Mouse (Mus musculus): ENCODE data around the gene Wdr90. TPM values are rescaled to one million over a fixed set of nuclear protein-coding genes. Genes with fewer than 3 reads are reported as not detected.
A peak's percentile ranks its signal among the peaks of the same experiment; 100 is the strongest.

The Wdr90 gene
- polyA plus RNA-seq, 1 experiment from 2014 or later, result 46.3 TPM

DNA sequence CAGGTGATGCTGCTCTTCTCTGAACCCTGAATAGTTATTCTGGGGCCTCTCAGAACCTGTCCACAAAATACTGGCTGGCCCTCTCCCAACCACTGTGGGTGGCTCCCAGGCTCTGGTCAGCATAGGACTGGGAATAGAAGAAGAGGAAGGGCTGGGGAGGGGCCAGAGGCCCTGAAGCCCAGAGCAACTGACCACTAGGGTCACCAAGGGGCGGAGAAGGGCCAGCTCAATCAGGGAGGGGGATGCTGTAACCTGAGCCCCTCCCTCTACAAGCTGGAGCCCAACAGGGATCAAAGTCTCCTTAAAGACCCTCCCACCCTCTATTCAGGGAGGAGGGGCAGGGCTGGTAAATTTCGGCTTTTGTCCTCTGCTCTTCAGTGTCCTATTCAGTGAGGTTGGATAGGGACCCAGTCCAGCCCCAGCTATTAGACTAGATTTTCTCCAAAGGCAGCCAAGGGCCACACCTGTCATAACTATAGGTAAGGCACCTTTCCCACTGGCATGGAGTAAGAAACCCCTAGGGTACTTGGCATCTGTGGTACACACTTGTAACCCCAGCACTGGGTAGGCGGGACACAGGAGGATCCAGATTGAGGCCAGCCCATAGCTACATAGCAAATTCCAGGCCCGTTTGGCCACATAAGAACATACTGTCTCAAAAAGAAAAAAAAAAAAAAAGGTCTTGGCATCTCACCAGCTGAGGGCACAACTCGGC is 19.1 kb upstream of the Wdr90 start, which contains the start of gene Wfikkn1:
Wfikkn1 (minus strand) TSS at position 663 of the 715 bp plus-strand sequence.
- H3K36me3 ChIP-seq (ENCODE audit: control insufficient read depth, insufficient read depth, low read length), result no peaks in the 10 kb centered on the region; the same call in 1 of the 2 replicates
- DNase-seq (ENCODE audit: low spot score), result peak; percentile 52

DNA sequence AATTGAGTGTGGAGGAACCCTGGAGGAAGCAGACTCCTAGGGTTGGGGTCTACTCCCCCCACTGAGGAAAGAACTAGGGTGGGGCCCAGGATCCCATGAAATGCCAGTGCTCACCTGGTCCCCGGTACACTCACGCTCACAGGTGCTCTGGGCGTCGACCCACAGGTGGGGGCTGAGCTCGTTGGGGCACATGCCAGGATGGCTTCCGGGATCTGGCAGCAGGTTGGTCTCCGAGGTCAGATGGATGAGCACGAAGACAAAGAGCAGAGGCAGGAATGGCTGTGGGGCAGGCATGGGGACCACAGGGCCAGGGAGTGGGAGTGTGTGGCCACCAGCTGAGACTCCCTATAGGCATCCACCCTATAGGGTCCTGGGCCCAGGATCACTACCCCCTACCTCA is 18.4 kb upstream of the Wdr90 start:
- WGBS, result 77% methylated on average over 8 of the region's 8 CpGs
- Histone ChIP-seq H3K9ac (ENCODE audit: low read length) (no peak overlapping the region; the same call in 1 of the 2 replicates), H3K27me3 (ENCODE audit: control insufficient read depth, insufficient read depth, low read length) (no peaks in the 10 kb centered on the region), H3K27ac (ENCODE audit: low read depth, low read length) (no peak overlapping the region), H3K4me3 (ENCODE audit: low read depth, low read length) (no peak overlapping the region), H3K9me3 (ENCODE audit: control insufficient read depth, low read length) (no peaks in the 10 kb centered on the region), H3K36me3 (ENCODE audit: control insufficient read depth, insufficient read depth, low read length) (no peaks in the 10 kb centered on the region; the same call in 1 of the 2 replicates), H3K4me2 (ENCODE audit: low read depth, low read length, severe bottlenecking) (no peak overlapping the region), H3K4me1 (replicated peaks; ENCODE audit: control insufficient read depth, insufficient read depth, low read length) (peaks cover 26% of the 10 kb centered on the region)
- ATAC-seq (replicated peaks; ENCODE audit: low FRiP score) (no peak), DNase-seq (ENCODE audit: low spot score) (peak; percentile 48)

More for the DNA sequence above, 19.1 kb upstream of the Wdr90 start, which contains the start of gene Wfikkn1:
- ATAC-seq (replicated peaks; ENCODE audit: low FRiP score), result no peak
- no peak within 1 kb of the TSS for H3K4me3 ChIP-seq (ENCODE audit: low read depth, low read length)
- H3K9ac ChIP-seq (ENCODE audit: low read length), result peak within 1 kb of the TSS; percentile 45
- no peak within 1 kb of the TSS for H3K4me2 ChIP-seq (ENCODE audit: low read depth, low read length, severe bottlenecking)
- no peaks in the 10 kb centered on the region for H3K27me3 ChIP-seq (ENCODE audit: control insufficient read depth, insufficient read depth, low read length)
- H3K4me1 ChIP-seq (replicated peaks; ENCODE audit: control insufficient read depth, insufficient read depth, low read length), result peaks cover 26% of the 10 kb centered on the region
- no peaks in the 10 kb centered on the region for H3K9me3 ChIP-seq (ENCODE audit: control insufficient read depth, low read length)
- peak within 1 kb of the TSS; percentile 53; the same call in 1 of the 2 replicates for H3K27ac ChIP-seq (ENCODE audit: low read depth, low read length)
- WGBS, result 23% methylated on average over 5 of the region's 5 CpGs

DNA sequence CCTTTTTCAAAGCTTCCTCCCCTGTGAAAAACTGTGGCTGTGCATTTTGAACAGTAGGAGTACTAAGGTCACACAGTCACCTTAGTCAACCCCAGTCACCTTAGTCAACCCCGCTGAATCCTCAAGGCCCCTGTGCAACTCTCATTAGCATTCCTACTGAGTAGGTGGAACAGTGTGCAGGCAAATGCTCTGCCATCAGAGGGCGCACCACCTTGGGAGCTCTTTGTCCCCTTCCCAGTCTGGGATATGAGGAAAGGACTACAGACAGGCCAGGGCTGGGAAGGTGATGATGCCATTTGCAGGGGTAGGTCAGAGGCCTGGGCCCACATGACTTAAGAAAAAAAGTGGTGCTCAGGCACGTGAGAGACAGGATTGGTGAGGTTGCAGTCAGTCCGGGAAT is 18.0 kb upstream of the Wdr90 start:
- H3K9ac ChIP-seq (ENCODE audit: low read length), result no peak overlapping the region
- no peak overlapping the region for H3K27ac ChIP-seq (ENCODE audit: low read depth, low read length)
- no peaks in the 10 kb centered on the region for H3K27me3 ChIP-seq (ENCODE audit: control insufficient read depth, insufficient read depth, low read length)
- DNase-seq (ENCODE audit: low spot score), result peak; percentile 65
- no peaks in the 10 kb centered on the region; the same call in 1 of the 2 replicates for H3K36me3 ChIP-seq (ENCODE audit: control insufficient read depth, insufficient read depth, low read length)
- peaks cover 26% of the 10 kb centered on the region for H3K4me1 ChIP-seq (replicated peaks; ENCODE audit: control insufficient read depth, insufficient read depth, low read length)
- no peak overlapping the region for H3K4me2 ChIP-seq (ENCODE audit: low read depth, low read length, severe bottlenecking)
- no peak for ATAC-seq (replicated peaks; ENCODE audit: low FRiP score)
- no peak overlapping the region for H3K4me3 ChIP-seq (ENCODE audit: low read depth, low read length)
- 46% methylated on average over 4 of the region's 4 CpGs for WGBS
- no peaks in the 10 kb centered on the region for H3K9me3 ChIP-seq (ENCODE audit: control insufficient read depth, low read length)

DNA sequence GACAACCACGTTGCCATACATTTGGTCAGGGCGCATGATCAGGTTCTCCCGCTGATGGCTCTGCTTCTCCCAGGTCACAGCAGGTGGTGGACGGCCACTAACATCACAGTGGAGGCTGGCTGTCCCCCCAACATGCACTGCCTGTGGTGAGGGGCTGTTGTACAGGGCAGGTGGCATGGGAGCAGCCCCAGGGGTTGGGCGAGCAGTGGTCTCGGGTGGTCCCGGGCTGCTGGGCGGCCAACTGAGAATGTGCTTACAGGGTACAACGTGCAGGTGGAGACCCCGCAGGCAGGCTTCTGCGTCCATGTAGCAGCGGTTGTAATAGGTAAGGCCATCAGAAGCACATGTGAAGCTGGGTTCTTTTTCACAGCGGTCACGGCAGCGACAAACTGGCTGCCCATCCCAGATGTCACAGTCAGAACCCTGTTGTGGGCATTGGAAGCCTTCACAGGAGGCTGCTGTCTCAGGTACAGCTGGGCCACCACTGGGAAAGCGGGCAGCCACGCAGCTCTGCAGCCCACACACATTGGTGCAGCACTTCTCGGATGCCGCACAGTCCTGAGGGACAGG is 17.4 kb upstream of the Wdr90 start:
- no peak overlapping the region for H3K27ac ChIP-seq (ENCODE audit: low read depth, low read length)
- no peak for ATAC-seq (replicated peaks; ENCODE audit: low FRiP score)

DNA sequence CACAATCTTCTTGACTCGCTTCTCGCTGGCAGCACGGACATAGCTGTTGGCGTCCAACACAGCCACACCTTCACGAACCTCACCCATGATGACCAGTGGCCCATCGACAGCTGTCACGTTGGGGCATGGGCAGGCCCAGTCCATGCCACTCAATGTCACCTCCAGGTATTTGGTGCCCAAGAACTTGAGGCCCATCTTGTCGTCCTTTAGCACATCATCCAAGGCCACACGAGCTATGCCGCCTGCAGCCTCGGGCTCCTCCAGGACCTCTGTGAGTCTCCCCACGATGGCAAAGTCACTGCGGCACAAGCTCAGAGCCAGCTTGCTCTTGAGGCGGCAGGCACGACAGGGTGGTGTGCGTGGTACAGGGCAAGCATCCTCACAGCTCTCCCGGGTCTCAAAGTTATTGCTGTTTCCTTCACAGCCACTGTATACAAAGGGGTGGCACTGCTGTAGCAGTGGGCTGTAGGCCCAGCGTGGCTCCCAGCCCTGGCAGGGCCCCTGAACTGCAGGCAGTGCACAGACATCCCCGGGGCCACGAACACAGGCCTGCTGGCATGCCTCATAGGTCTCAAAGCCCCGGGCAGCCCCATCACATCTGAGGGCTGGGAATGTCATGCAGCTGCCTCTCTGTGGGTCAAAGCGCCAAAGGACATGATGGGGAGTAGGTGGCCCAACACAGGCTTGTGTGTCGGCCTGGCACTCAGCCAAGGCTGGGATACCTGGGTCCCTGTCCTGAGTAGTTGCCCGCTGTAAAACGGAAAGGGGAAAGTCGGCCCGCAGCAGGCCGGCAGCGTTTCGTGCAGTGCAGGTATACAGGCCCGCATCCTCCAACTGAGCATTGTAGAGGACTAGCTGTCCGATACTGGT is 16.7 kb upstream of the Wdr90 start:
- no peak overlapping the region for H3K9ac ChIP-seq (ENCODE audit: low read length)
- peaks cover 26% of the 10 kb centered on the region for H3K4me1 ChIP-seq (replicated peaks; ENCODE audit: control insufficient read depth, insufficient read depth, low read length)
- H3K9me3 ChIP-seq (ENCODE audit: control insufficient read depth, low read length), result no peaks in the 10 kb centered on the region
- ATAC-seq (replicated peaks; ENCODE audit: low FRiP score) (no peak), DNase-seq (ENCODE audit: low spot score) (no peak)
- no peak overlapping the region for H3K4me3 ChIP-seq (ENCODE audit: low read depth, low read length)
- no peak overlapping the region for H3K27ac ChIP-seq (ENCODE audit: low read depth, low read length)
- H3K27me3 ChIP-seq (ENCODE audit: control insufficient read depth, insufficient read depth, low read length), result no peaks in the 10 kb centered on the region
- H3K4me2 ChIP-seq (ENCODE audit: low read depth, low read length, severe bottlenecking), result no peak overlapping the region
- no peaks in the 10 kb centered on the region; the same call in 1 of the 2 replicates for H3K36me3 ChIP-seq (ENCODE audit: control insufficient read depth, insufficient read depth, low read length)
- WGBS, result 93% methylated on average over 32 of the region's 32 CpGs

More for the DNA sequence above, 17.4 kb upstream of the Wdr90 start:
- Histone ChIP-seq H3K4me1 (replicated peaks; ENCODE audit: control insufficient read depth, insufficient read depth, low read length) (peaks cover 26% of the 10 kb centered on the region), H3K4me2 (ENCODE audit: low read depth, low read length, severe bottlenecking) (no peak overlapping the region), H3K9ac (ENCODE audit: low read length) (no peak overlapping the region), H3K9me3 (ENCODE audit: control insufficient read depth, low read length) (no peaks in the 10 kb centered on the region), H3K36me3 (ENCODE audit: control insufficient read depth, insufficient read depth, low read length) (no peaks in the 10 kb centered on the region; the same call in 1 of the 2 replicates), H3K27me3 (ENCODE audit: control insufficient read depth, insufficient read depth, low read length) (no peaks in the 10 kb centered on the region), H3K4me3 (ENCODE audit: low read depth, low read length) (no peak overlapping the region)
- no peak for DNase-seq (ENCODE audit: low spot score)
- WGBS, result 87% methylated on average over 19 of the region's 19 CpGs

DNA sequence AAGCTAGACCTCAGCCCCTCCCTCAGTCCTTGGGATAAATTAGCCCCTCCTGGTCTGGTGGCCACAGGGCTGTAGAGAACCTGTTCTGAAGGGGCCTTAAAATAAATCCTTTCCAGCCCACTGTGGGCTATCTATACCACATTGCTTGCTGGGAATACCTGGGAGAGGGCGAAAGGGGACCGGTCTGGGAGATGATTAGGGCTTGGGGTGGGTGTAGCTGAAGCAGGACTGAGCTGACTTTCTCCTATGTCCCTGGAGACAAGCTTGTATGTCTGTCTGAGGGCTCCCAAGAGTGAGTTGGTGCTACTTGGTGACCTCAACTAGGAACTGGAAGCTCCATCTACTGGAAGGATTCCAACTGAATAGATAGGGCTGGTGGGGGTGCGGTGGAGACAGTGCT is 15.7 kb upstream of the Wdr90 start:
- no peaks in the 10 kb centered on the region for H3K9me3 ChIP-seq (ENCODE audit: control insufficient read depth, low read length)
- H3K4me1 ChIP-seq (replicated peaks; ENCODE audit: control insufficient read depth, insufficient read depth, low read length), result peaks cover 26% of the 10 kb centered on the region
- ATAC-seq (replicated peaks; ENCODE audit: low FRiP score) (no peak), DNase-seq (ENCODE audit: low spot score) (no peak)
- no peak overlapping the region for H3K27ac ChIP-seq (ENCODE audit: low read depth, low read length)
- H3K27me3 ChIP-seq (ENCODE audit: control insufficient read depth, insufficient read depth, low read length), result no peaks in the 10 kb centered on the region
- WGBS, result 97% methylated on average over 3 of the region's 3 CpGs
- no peaks in the 10 kb centered on the region; the same call in 1 of the 2 replicates for H3K36me3 ChIP-seq (ENCODE audit: control insufficient read depth, insufficient read depth, low read length)
- no peak overlapping the region for H3K4me2 ChIP-seq (ENCODE audit: low read depth, low read length, severe bottlenecking)
- H3K9ac ChIP-seq (ENCODE audit: low read length), result no peak overlapping the region
- no peak overlapping the region for H3K4me3 ChIP-seq (ENCODE audit: low read depth, low read length)

DNA sequence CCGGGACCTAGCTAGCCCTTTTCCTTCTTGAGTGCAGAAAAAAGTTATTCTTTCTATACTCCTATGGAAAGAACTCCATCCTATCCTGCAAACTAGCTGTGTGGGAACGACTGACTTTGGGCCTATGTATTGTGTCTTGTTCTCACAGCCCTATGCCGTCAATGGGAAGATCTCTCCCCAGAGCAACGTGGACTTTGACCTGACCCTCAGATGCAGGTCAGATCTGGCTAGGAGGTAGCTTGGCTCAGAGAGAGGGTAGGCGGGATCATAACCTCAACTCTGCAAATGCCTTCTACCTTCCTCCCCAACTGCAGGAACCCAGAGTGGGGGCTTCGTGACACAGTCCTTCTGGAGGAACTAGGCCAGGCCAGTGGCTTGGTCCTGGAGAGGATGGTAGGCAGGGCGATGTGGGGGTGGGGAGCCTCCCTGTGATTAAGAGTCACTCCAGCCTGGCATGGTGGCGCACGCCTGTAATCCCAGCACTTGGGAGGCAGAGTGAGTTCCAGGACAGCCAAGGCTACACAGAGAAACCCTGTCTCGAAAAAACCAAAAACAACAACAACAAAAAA is 15.1 kb upstream of the Wdr90 start:
- Histone ChIP-seq H3K9ac (ENCODE audit: low read length) (peak overlapping the region; percentile 82), H3K9me3 (ENCODE audit: control insufficient read depth, low read length) (no peaks in the 10 kb centered on the region), H3K4me2 (ENCODE audit: low read depth, low read length, severe bottlenecking) (peak overlapping the region; percentile 87), H3K4me3 (ENCODE audit: low read depth, low read length) (peak overlapping the region; percentile 57), H3K36me3 (ENCODE audit: control insufficient read depth, insufficient read depth, low read length) (no peaks in the 10 kb centered on the region; the same call in 1 of the 2 replicates), H3K27ac (ENCODE audit: low read depth, low read length) (no peak overlapping the region), H3K27me3 (ENCODE audit: control insufficient read depth, insufficient read depth, low read length) (no peaks in the 10 kb centered on the region), H3K4me1 (replicated peaks; ENCODE audit: control insufficient read depth, insufficient read depth, low read length) (peaks cover 24% of the 10 kb centered on the region)
- WGBS, result 66% methylated on average over 10 of the region's 10 CpGs
- DNase-seq (ENCODE audit: low spot score), result no peak
- no peak for ATAC-seq (replicated peaks; ENCODE audit: low FRiP score)
